Mouse (Mus musculus): ENCODE results near the gene Vmn1r118.
"Not testable (repeated sequence)": the region's sequence is repeated elsewhere in the genome, so short reads cannot be mapped to it uniquely, and the experiment has no call there.

Gene Vmn1r118

DNA sequence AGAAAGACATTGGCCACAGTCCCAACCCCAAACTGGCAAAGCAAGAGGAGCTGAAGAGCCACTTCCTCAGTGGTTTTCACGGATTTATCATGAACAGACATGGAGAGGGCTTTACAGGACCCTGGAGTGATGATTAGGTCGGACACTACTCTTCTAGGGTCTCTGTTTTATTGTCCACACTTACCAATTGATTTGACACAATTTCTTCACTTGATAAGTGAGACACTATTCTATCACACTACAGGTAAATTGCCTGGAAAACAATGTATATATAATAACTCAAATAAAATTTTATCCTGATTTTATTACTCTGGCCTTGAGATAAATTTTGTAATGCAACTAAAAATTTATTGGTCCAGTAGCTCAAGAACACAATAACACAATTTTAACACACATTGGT lies at the start of gene Vmn1r118:
Vmn1r118 (minus strand) TSS at position 101 of the 400 bp plus-strand sequence.
- not testable (repeated sequence) for DNase-seq (ENCODE audit: low spot score in 2 of 2)

GRCm38 (mm10) chr7:20884021-20884420 lies 28.1 kb downstream of the Vmn1r118 start, which contains the start of gene Vmn1r117:
Gene Vmn1r117, minus strand, starts transcription at chr7:20884121.
- DNase-seq (ENCODE audit: low spot score in 2 of 2) = not testable (repeated sequence)

DNA sequence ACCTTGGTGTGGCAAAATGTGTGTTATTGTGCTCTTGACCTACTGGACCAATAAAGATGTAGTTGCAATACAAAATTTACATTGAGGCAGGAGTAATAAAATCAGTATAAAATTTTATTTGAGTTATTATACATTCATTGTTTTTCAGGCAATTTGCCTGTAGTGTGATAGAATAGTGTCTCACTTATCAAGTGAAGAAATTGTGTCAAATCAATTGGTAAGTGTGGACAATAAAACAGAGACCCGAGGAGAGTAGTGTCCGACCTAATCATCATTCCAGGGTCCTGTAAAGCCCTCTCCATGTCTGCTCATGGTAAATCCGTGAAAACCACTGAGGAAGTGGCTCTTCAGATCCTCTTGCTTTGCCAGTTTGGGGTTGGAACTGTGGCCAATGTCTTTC lies 40.2 kb downstream of the Vmn1r118 start, which contains the start of gene Vmn1r116:
Vmn1r116 (plus strand) TSS at position 301 of the 400 bp plus-strand sequence.
- not testable (repeated sequence) for DNase-seq (ENCODE audit: low spot score in 2 of 2)
